Mouse (Mus musculus) lung, postnatal 14 days (tissue): ENCODE measurements at regions not wholly inside any gene's neighbourhood (a gene's known extent, or its start where the extent isn't known, plus 50 kb on each side); places are given as distances from the start of the nearest gene placed in this dataset.

Experiments
- DNase-seq: peaks from one replicate; pipeline ENCODE4 v3.0.0; 2021

DNA sequence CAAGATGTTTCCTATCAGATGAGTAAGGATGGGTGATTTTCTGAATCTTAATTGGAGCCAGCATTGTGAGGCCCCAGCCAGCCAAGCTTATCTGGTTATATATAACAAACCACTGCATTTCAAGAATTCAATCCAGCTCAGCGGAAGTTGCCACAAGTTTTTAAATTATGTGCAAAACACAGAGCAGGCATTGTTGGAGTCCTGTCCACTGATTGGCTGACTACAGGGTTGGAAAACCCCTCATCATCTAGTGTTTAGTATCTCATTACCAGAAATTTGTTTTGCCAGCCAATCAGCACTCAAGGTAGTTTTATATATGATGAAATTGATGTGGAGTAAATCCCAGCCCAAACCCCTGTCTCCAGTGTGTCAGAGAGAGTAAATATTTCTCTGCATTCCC lies 578.5 kb upstream of the Intu start:
- DNase-seq, result no peak

DNA sequence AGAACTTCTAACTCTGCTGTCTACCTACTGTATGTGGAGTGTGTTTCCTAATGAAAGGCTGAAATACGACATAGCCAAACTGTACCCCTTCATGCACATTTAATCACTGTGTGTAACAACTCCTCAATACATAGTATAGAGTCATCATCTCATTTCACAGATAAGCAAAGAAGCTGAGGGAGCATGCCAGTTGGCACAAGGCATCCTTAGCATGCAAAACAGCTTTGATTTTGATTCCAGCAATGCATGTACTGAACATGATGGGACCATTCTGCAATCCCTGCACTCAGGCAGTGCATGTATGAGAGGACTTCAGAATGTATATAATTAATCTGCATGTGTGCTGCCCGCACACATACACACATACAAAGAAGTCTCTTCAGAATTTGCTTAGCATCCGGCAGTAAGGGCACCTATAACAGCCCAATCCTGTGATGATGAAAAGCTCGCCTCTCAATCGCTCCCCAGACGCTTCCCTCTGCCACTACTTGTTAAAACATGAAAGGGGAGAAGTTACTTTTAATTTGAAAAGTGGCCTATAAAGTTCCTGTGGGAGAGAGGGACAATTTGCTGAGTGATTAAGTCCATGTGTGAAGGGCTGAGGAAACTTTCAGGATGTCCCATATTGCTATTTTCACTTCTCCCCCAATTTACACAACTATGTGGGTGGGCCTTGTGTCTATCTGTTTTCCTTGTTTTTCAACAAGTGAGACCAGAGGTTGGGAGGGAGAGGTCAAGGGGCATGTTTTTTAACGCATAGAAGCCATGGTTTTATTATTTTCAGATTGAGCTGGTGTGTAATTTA lies 569.0 kb upstream of the Intu start:
- DNase-seq, result no peak

- DNase-seq, result no peak
Measured at GRCm38 (mm10) chr3:39965431-39965830, 565.7 kb upstream of the Intu start.

DNA sequence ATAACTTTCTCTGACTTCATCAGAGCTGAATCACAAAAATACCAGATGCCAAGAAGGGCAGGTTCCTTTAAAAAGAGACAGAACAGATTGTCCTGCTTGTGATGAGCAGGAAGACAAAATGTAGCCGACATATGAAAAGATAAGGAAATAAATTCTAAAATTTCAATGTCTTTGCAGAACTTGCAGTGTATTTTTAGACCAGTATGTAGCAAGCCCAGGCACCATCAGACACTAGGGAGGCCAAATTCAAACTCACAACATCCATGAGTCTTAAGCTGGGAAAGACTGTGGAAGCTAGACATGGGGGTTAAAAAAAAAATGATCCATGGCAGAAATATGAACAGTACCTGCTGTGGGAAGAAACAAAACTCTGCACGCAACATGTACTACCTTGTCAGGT lies 564.7 kb upstream of the Intu start:
- no peak for DNase-seq

- DNase-seq, result no peak
Measured at GRCm38 (mm10) chr3:39976937-39977336, 554.1 kb upstream of the Intu start.

DNA sequence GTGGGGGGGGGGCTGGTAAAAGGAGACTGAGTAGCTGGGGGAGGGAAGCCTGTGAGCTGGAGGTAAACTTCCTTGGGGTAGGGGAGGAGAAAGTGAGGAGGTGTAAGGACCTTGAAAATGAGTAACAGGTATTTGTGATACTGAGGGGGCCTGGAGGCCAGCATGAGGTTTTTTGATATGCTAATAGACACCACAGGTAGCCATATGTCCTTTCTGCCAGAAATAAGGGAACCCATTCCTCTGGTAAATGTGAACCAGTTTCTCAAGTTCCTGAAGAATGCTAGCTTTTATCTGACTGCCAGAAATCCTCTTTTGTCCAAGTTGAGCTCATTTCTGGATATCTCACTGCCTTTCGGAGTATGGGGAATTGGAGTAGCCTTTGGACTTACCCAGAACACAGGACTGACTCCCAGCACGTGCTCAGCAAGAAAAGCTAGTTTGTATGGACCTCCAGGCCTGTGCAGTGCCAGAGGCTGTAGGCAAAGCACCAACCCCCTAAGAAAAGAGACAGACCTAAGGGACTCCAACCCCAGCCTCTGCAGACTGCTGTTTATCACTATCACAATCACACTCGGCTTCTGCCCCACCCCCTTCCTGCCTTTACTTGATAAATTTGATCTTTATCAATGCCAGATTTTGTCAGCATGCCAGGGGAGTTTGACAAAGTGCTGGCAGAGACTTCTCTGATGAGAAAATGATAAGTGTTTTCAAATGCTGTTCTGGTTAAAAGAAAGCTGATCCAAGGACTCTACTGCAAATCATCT lies 552.0 kb upstream of the Intu start:
- DNase-seq, result peak; percentile 2

GRCm38 (mm10) chr3:39982656-39983055 lies 548.4 kb upstream of the Intu start:
- no peak for DNase-seq

DNA sequence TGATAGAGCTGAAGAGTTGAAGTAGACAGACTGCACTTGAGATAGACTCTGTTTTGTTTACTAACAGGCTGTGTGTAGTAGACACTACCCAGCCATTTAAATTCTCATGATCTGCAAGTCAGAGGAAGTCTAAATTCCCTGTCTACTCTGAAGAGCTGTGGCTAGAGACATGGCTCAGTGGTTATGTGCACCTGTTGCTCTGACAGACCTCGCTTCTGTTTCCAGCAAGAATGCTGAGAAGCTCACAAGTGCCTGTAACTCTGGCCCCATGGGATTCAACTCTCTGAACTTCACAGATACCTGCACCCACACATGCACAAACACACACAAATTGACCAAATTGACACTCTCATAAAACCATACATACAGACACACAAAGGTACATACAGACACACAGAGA lies 543.4 kb upstream of the Intu start:
- DNase-seq, result no peak

- DNase-seq, result peak; percentile 63
Measured at GRCm38 (mm10) chr3:39998628-39999027, 532.5 kb upstream of the Intu start.

DNA sequence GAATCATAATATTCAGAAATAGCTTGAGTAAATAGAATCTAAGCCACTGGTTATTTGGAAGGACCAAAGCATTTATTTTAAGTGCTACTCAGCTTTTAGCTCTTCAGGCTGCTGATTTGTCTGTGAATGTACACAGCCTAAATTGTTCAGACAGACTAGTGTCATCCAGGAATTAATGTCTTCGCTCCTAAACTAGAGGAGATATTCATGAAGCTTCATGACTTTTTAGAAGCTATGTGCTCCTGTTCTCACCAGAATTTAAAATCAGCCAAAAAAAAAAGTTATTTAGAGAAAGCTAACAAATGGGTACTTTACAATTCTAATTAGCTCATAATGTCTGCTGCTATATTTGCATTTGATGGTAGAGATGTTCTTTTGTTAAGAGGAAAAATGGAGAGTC lies 531.2 kb upstream of the Intu start:
- DNase-seq, result no peak

- no peak for DNase-seq
Measured at GRCm38 (mm10) chr3:40002838-40003237, 528.2 kb upstream of the Intu start.

DNA sequence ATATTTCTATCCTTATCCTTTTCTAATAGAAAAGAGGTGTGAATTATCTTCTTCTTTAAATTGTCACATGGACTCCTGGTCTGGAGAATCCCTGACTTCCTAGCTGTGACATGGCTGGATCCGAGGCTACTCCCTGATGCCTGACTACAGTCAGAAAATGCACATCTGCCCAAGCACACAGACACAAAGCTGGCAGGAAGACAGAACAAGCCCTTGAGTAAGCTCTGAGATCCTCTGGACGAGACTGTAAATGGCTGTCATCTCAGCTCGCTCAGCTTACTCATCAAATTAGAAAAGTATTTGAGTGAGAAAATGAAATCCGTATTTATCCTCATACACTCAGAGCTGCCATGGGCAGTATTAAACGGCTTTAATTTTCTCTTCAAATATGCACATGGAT lies 521.0 kb upstream of the Intu start:
- DNase-seq, result no peak

- DNase-seq, result no peak
Measured at GRCm38 (mm10) chr3:40021682-40022081, 509.4 kb upstream of the Intu start.

- DNase-seq, result no peak
Measured at GRCm38 (mm10) chr3:40027713-40028112, 503.4 kb upstream of the Intu start.

- DNase-seq, result no peak
Measured at GRCm38 (mm10) chr3:40036177-40036576, 494.9 kb upstream of the Intu start.

DNA sequence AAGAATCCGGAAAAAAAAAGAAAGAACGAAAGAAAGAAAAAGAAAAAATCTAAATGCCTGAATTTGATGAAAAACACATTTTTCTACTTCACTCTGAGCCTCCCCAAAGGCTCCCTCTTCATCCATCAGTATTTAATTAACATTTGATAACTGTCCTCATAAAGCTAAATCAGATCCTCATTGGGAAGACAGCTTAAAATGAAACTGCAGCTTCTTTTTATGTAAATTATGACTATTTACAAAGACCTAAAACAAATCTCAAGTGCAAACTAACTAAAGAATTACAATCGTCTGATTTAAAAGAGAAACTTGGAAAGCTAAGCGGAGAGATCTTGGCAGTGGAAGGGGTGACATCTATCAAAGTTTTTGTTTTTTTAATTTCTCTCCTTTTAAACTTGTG lies 481.4 kb upstream of the Intu start:
- no peak for DNase-seq

GRCm38 (mm10) chr3:40058281-40058680 lies 472.8 kb upstream of the Intu start:
- peak; percentile 1 for DNase-seq

DNA sequence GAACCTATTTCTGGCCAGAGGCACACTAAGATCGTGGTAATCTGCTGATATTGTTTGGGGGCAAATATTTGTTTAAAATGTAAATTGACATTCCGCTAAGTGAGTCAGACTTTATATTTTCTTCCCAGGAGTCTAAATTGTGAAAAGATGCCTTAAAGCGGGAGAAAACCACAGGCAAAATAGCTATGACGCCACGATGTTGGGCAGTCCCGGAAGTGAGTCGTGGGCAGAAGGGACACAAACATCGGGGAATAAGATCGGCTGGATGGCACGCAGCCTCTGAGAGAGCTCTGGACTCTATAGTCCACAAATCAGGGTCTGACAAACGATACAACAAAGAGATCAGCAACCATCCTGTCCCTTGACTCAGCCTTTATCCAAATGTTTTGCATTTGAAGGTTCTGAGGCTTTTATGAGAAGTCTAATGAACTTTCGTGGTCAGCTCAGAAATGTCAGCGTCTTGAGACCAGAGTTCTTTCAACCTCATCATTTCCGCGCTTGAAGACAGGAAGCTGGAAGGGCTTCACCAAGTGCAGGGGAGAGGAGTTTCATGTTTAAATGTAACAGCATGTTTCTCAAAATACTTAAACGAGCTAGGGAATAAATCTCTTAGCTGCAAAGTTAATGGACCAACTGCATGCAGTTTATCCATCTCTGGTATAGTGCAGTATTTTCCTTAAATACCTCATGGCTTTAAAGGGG lies 472.2 kb upstream of the Intu start:
- peak; percentile 3 for DNase-seq

DNA sequence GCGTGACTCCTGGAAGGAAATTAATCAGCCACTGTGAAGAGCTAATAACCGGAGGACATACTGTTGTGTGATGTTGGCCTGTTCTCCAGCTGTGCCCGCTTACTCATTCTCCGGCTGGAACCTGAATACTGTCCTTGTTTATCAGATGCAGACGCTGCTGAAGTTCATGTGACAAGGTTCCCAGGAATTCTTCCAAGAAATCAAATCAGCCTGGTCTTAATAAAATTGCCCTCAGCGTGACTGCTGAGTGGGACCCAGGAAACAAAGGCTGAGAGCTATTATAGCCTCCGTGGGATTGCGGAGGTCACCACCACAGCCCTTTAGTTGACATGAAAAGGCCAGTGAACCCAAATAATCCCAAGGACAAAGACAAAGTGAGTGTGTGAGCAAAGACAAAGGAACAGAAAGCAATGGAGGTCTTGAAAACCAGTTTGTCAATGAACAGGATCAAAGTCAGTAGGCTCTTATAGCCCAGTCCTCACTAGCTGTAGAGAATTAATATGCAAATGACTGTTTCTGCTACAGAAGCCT lies 460.9 kb upstream of the Intu start:
- DNase-seq, result no peak

- DNase-seq, result no peak
Measured at GRCm38 (mm10) chr3:40076824-40077223, 454.3 kb upstream of the Intu start.

- DNase-seq, result no peak
Measured at GRCm38 (mm10) chr3:40085116-40085515, 446.0 kb upstream of the Intu start.

- no peak for DNase-seq
Measured at GRCm38 (mm10) chr3:40091773-40092343, 439.2 kb upstream of the Intu start.

GRCm38 (mm10) chr3:40092765-40093368 lies 438.2 kb upstream of the Intu start:
- DNase-seq, result no peak
